Mouse (Mus musculus) lung, embryonic 14.5 days (tissue): ENCODE results near the gene Efna5. TPM values are rescaled to one million over a fixed set of nuclear protein-coding genes. Genes with fewer than 3 reads are reported as not detected.

Experiments
- ATAC-seq: fragments of 200-750 bp; cut with Nextera tagmentation; 2 replicates; pipeline ENCODE4 v1.8.0; 2017; ENCODE audit warnings: mild to moderate bottlenecking, moderate TSS enrichment, moderate library complexity; ENCODE audit not compliant: insufficient read depth
- DNase-seq: peaks from one replicate; pipeline ENCODE4 v3.0.0-alpha.2; 2015
- H3K27ac ChIP-seq: fragments of 300-500 bp; sonication (generic); 2 replicates; pipeline ENCODE4 v1.5.1; 2014; ENCODE audit warnings: low read depth, mild to moderate bottlenecking, moderate library complexity
- H3K27me3 ChIP-seq: fragments of 300-500 bp; sonication (generic); 2 replicates; pipeline ENCODE4 v1.6.1; 2014; ENCODE audit warnings: low read length, control low read depth; ENCODE audit not compliant: insufficient read depth
- H3K36me3 ChIP-seq: fragments of 300-500 bp; sonication (generic); 2 replicates; pipeline ENCODE4 v1.6.1; 2014; ENCODE audit warnings: control low read depth; ENCODE audit not compliant: insufficient read depth
- H3K4me1 ChIP-seq: fragments of 300-500 bp; sonication (generic); 2 replicates; pipeline ENCODE4 v1.6.1; 2014; ENCODE audit warnings: antibody characterized with exemption, control low read depth; ENCODE audit not compliant: insufficient read depth
- H3K4me2 ChIP-seq: fragments of 300-500 bp; sonication (generic); 2 replicates; pipeline ENCODE4 v1.6.1; 2014; ENCODE audit warnings: mild to moderate bottlenecking
- H3K4me3 ChIP-seq: fragments of 300-500 bp; sonication (generic); 2 replicates; pipeline ENCODE4 v1.5.1; 2014; ENCODE audit warnings: low read depth, low read length
- H3K9ac ChIP-seq: fragments of 300-500 bp; sonication (generic); 2 replicates; pipeline ENCODE4 v1.6.1; 2014
- H3K9me3 ChIP-seq: fragments of 300-500 bp; sonication (generic); 2 replicates; pipeline ENCODE4 v1.6.1; 2016; ENCODE audit warnings: low read depth, low read length, control low read depth
- CTCF ChIP-seq: IDR thresholded peaks from 2 replicates; pipeline ENCODE4 v1.5.1; 2016; ENCODE audit warnings: antibody characterized with exemption, low read depth
- WGBS: fragments of 180-500 bp; shearing (Covaris S2); extraction: QIAGEN DNeasy Blood & Tissue Kit; methylation state at CpG from one replicate; pipeline ENCODE4 v1.1.7; 2014; 5-methylcytosine and 5-hydroxymethylcytosine counted together
- polyA plus RNA-seq: library from polyadenylated mRNA; unstranded; fragments of >200 nt; fragmentation: Nextera tagmentation; extraction: Ambion mirVana; gene quantifications from 2 replicates; pipeline ENCODE4 v1.2.1, GENCODE M21; 2014

Efna5 gene
- polyA plus RNA-seq, 1 experiment from 2014 or later: 14.8 TPM

- 4% methylated on average over 3 of the region's 3 CpGs for WGBS
- ATAC-seq: 0 out of 2 replicates have a peak, but pooled peaks have one; percentile 14
- no peak overlapping the region for H3K4me2 ChIP-seq
Measured at GRCm38 (mm10) chr17:62852822-62853608, 28.1 kb downstream of the Efna5 start.

DNA sequence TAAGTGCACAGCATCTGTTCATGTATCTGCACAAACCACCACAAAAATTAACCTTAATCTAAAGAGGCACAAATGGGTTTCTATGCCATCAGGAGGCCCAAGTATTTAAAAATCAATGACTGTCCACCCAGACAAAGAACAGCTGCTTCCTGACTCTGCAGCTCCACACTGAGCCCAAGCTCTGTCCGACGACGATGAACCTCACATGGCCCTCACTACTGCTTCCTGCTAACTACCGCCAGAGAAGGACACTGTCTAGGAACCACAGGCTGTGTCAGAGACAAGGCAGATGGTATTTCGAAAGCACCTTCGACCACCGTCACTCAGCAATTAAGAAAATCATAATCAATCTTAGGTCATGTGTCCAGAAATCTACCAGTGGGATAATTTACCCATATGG, 29.8 kb downstream of the Efna5 start:
- WGBS: 31% methylated on average over 7 of the region's 7 CpGs
- no peaks in the 10 kb centered on the region for H3K9me3 ChIP-seq
- peaks cover 11% of the 10 kb centered on the region for H3K4me1 ChIP-seq
- no peaks in the 10 kb centered on the region for H3K36me3 ChIP-seq
- H3K4me3 ChIP-seq: no peak overlapping the region
- DNase-seq: peak; percentile 67
- H3K27ac ChIP-seq: no peak overlapping the region
- no peak overlapping the region for H3K9ac ChIP-seq
- no peak for TF ChIP-seq CTCF
- peak; percentile 88 for ATAC-seq
- H3K27me3 ChIP-seq: no peaks in the 10 kb centered on the region
- H3K4me2 ChIP-seq: no peak overlapping the region

More at GRCm38 (mm10) chr17:62852822-62853608, 28.1 kb downstream of the Efna5 start:
- H3K4me1 ChIP-seq: peaks cover 11% of the 10 kb centered on the region
- H3K4me3 ChIP-seq: no peak overlapping the region
- peak; percentile 6 for DNase-seq
- no peaks in the 10 kb centered on the region for H3K27me3 ChIP-seq
- no peaks in the 10 kb centered on the region for H3K36me3 ChIP-seq
- H3K27ac ChIP-seq: no peak overlapping the region
- no peak for TF ChIP-seq CTCF
- no peaks in the 10 kb centered on the region for H3K9me3 ChIP-seq
- no peak overlapping the region for H3K9ac ChIP-seq

GRCm38 (mm10) chr17:62850603-62851002, 30.5 kb downstream of the Efna5 start:
- no peak for DNase-seq
- ATAC-seq: no peak
- no peak for TF ChIP-seq CTCF
- Histone ChIP-seq H3K9me3 (no peaks in the 10 kb centered on the region), H3K27me3 (no peaks in the 10 kb centered on the region), H3K9ac (no peak overlapping the region), H3K4me3 (no peak overlapping the region), H3K4me1 (peaks cover 11% of the 10 kb centered on the region), H3K4me2 (no peak overlapping the region), H3K27ac (no peak overlapping the region), H3K36me3 (no peaks in the 10 kb centered on the region)
- WGBS: 50% methylated on average over 3 of the region's 3 CpGs

DNA sequence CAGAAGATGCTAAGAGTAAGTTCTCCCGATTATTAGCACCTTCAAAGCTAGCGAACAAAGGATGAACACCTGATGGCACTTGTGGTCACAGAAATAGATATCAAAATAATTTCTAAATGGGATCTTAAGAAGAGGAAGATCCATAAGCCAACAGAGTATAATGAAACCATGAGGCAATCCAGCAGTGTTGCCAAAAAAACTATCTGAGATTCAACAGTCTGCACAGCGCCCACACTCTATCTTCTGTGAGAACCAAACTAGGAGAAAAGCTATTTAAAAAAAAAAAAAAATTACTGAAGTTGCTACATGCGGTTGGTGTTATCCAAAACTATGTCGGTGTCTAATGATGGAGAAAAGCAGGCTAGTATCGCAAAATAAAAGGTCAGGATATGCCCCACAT, 31.4 kb downstream of the Efna5 start:
- H3K4me2 ChIP-seq: no peak overlapping the region
- WGBS: 65% methylated on average over 6 of the region's 6 CpGs
- H3K27me3 ChIP-seq: no peaks in the 10 kb centered on the region
- DNase-seq: no peak
- H3K9ac ChIP-seq: no peak overlapping the region
- no peaks in the 10 kb centered on the region for H3K9me3 ChIP-seq
- peaks cover 11% of the 10 kb centered on the region for H3K4me1 ChIP-seq
- no peaks in the 10 kb centered on the region for H3K36me3 ChIP-seq
- no peak overlapping the region for H3K4me3 ChIP-seq
- no peak for ATAC-seq
- TF ChIP-seq CTCF: no peak
- H3K27ac ChIP-seq: no peak overlapping the region

DNA sequence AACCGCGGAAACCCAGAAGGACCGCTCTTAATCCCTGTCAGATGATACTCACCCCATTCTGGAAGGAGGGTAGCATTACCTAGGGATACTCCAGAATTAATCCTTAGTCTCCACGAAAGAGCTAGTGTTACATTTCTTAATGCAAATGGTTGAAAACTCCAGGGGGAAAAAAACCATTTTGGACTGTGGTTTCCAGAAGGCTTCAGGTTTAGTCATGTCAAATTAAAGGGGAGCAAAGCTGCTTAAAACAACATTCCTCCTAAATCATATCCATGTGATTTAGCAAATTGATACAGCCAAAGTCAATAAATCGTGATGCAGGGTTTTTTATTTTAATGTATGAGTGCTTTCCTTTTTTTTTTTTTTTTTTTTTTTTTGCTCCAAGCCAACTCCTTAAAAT, 35.5 kb downstream of the Efna5 start:
- Histone ChIP-seq H3K9ac (no peak overlapping the region), H3K36me3 (no peaks in the 10 kb centered on the region), H3K27ac (no peak overlapping the region), H3K4me3 (no peak overlapping the region), H3K27me3 (no peaks in the 10 kb centered on the region), H3K9me3 (no peaks in the 10 kb centered on the region), H3K4me1 (peaks cover 4% of the 10 kb centered on the region), H3K4me2 (no peak overlapping the region)
- no peak for ATAC-seq
- WGBS: 62% methylated on average over 5 of the region's 5 CpGs
- no peak for TF ChIP-seq CTCF
- DNase-seq: no peak

DNA sequence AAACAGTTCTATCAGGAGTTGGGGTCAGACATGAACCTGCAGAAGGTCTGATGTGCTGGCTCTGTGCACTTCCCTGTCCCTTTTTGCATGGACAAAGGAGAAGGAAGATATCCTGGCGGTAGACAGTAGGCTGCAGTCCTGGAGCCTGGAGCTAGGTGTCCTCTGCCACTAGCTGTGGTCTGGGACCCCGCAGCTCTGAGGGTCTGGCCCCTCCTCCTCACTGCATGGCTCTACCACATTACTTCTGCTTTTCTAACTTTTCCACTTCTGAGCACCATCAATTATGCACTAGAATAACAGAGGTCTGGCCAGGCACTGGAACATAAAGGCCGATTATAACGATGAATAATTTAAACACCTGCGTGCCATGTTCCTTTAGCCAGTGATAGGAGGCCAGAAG, 36.8 kb downstream of the Efna5 start:
- H3K4me2 ChIP-seq: no peak overlapping the region
- TF ChIP-seq CTCF: no peak
- ATAC-seq (no peak), DNase-seq (no peak)
- 70% methylated on average over 5 of the region's 5 CpGs for WGBS
- no peak overlapping the region for H3K27ac ChIP-seq
- no peak overlapping the region for H3K4me3 ChIP-seq
- H3K27me3 ChIP-seq: no peaks in the 10 kb centered on the region
- no peaks in the 10 kb centered on the region for H3K9me3 ChIP-seq
- H3K36me3 ChIP-seq: no peaks in the 10 kb centered on the region
- H3K9ac ChIP-seq: no peak overlapping the region
- no peaks in the 10 kb centered on the region for H3K4me1 ChIP-seq

DNA sequence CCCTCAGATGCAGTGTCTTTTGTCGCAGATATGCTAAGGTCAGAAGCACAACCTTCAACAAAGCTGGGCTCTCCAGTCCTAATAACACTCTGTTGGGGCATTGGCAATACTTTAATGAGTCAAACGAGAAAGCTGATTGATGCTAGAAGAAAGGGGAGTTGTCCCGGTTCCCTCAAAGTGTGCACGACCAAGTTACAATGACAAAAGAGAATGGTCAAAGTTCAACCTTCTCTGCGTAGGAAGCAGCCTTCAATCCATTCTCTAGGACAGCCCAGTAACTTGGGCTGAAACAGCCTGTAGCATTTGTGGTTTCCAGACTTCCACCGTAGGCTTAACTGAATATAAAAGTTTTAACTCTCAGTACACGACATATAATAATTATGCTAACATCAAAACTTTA, 43.8 kb downstream of the Efna5 start:
- DNase-seq (no peak), ATAC-seq (no peak)
- 54% methylated on average over 7 of the region's 7 CpGs for WGBS
- TF ChIP-seq CTCF: no peak
- Histone ChIP-seq H3K4me2 (no peak overlapping the region), H3K27ac (no peak overlapping the region), H3K9me3 (no peaks in the 10 kb centered on the region), H3K27me3 (no peaks in the 10 kb centered on the region), H3K4me1 (no peaks in the 10 kb centered on the region), H3K4me3 (no peak overlapping the region), H3K9ac (no peak overlapping the region), H3K36me3 (no peaks in the 10 kb centered on the region)
